Mouse (Mus musculus) forebrain, postnatal 0 days (tissue): Measurements from ENCODE around the gene Ddx55. TPM values are rescaled to one million over a fixed set of nuclear protein-coding genes. Genes with fewer than 3 reads are reported as not detected.

ENCODE experiments used
- ATAC-seq: fragments of 200-750 bp; cut with Nextera tagmentation; 2 replicates; pipeline ENCODE4 v1.8.0; 2017; ENCODE audit warnings: mild to moderate bottlenecking, moderate library complexity
- DNase-seq: peaks from one replicate; pipeline ENCODE4 v3.0.0-alpha.2; 2015
- H3K27ac ChIP-seq: fragments of 300-500 bp; sonication (generic); 2 replicates; pipeline ENCODE4 v1.5.1; 2014; ENCODE audit warnings: low read depth, mild to moderate bottlenecking, antibody characterized with exemption, low read length, moderate library complexity, mixed read lengths
- H3K27me3 ChIP-seq: fragments of 300-500 bp; sonication (generic); 2 replicates; pipeline ENCODE4 v1.6.1; 2014; ENCODE audit warnings: mild to moderate bottlenecking, low read length, mixed read lengths; ENCODE audit not compliant: insufficient read depth
- H3K36me3 ChIP-seq: fragments of 300-500 bp; sonication (generic); 2 replicates; pipeline ENCODE4 v1.6.1; 2014; ENCODE audit warnings: mild to moderate bottlenecking, moderate library complexity; ENCODE audit not compliant: insufficient read depth
- H3K4me1 ChIP-seq: fragments of 300-500 bp; sonication (generic); 2 replicates; pipeline ENCODE4 v1.6.1; 2014; ENCODE audit warnings: antibody characterized with exemption; ENCODE audit not compliant: insufficient read depth
- H3K4me2 ChIP-seq: fragments of 300-500 bp; sonication (generic); 2 replicates; pipeline ENCODE4 v1.6.1; 2014; ENCODE audit warnings: low read depth, mild to moderate bottlenecking, moderate library complexity
- H3K4me3 ChIP-seq: fragments of 300-500 bp; sonication (generic); 2 replicates; pipeline ENCODE4 v1.5.1; 2014; ENCODE audit warnings: low read depth, low read length, mixed read lengths
- H3K9ac ChIP-seq: fragments of 300-500 bp; sonication (generic); 2 replicates; pipeline ENCODE4 v1.6.1; 2014; ENCODE audit warnings: mild to moderate bottlenecking
- H3K9me3 ChIP-seq: fragments of 300-500 bp; sonication (generic); 2 replicates; pipeline ENCODE4 v1.6.1; 2016; ENCODE audit warnings: low read length
- CTCF ChIP-seq: sonication (generic); IDR thresholded peaks from 2 replicates; pipeline ENCODE4 v1.5.1; 2016; ENCODE audit warnings: antibody characterized with exemption, control low read depth, low read depth
- WGBS: fragments of 180-500 bp; shearing (Covaris S2); extraction: QIAGEN DNeasy Blood & Tissue Kit; methylation state at CpG from one replicate; pipeline ENCODE4 v1.1.7; 2014; 5-methylcytosine and 5-hydroxymethylcytosine counted together
- polyA plus RNA-seq: library from polyadenylated mRNA; unstranded; fragments of >200 nt; fragmentation: Nextera tagmentation; extraction: Ambion mirVana; gene quantifications from 2 replicates; pipeline ENCODE4 v1.2.1, GENCODE M21; 2015
- total RNA-seq: library from RNA; depleted of rRNA; stranded (reverse); fragments of >200 nt; gene quantifications from 2 replicates; pipeline ENCODE4 v1.2.3, GENCODE M21; 2014

Ddx55 gene
- total and polyA plus RNA-seq, 2 experiments from 2014 or later: 20.1 to 24.0 TPM

DNA sequence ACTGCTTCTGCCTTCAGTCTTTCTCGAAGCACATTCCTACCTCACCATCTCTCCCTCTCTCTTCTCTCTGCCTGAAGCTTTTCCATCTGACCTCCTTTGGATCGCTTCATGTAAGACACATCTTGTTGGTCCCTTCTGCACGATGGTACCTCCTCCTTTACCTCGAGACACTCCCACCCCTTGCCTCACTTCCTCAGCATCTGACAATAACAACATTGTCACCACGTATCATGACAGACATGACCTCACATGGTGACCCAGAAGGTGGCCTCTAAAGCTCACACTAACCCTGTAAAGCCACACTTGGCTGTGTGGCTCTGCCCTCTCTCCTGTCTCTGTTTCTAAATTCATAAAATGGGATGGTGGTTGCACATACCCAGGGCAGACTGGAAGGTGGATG lies 36.9 kb upstream of the Ddx55 start:
- no peaks in the 10 kb centered on the region for H3K27me3 ChIP-seq
- no peak for ATAC-seq
- 93% methylated on average over 5 of the region's 5 CpGs for WGBS
- no peaks in the 10 kb centered on the region for H3K4me1 ChIP-seq
- peaks cover 8% of the 10 kb centered on the region for H3K36me3 ChIP-seq
- TF ChIP-seq CTCF: no peak
- H3K9me3 ChIP-seq: no peaks in the 10 kb centered on the region
- DNase-seq: no peak
- no peak overlapping the region for H3K27ac ChIP-seq
- H3K4me3 ChIP-seq: no peak overlapping the region
- no peak overlapping the region for H3K9ac ChIP-seq
- no peak overlapping the region for H3K4me2 ChIP-seq

DNA sequence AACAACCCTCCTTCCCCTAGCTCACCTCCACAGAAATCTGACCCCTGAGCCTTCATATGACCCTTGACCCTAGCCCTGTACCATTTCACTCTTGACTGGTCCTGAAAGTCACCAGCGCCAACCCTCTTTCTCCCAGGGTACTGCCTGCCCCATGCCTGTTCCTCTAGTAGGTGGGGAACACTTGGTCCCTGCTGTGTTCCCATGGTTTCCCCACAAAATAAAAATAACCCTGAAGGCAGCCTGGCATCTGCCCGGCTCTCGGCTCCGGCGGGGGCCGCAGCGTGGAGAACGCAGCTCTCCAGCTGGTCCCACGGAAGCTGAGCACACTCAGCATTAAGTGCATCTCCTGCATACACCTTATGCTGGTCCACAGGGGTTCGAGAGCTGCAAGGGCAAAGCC lies 34.0 kb upstream of the Ddx55 start:
- Histone ChIP-seq H3K9ac (no peak overlapping the region), H3K4me1 (no peaks in the 10 kb centered on the region), H3K4me3 (no peak overlapping the region), H3K27ac (no peak overlapping the region), H3K9me3 (no peaks in the 10 kb centered on the region), H3K27me3 (no peaks in the 10 kb centered on the region), H3K36me3 (peaks cover 2% of the 10 kb centered on the region), H3K4me2 (no peak overlapping the region)
- ATAC-seq: no peak
- DNase-seq: no peak
- TF ChIP-seq CTCF: no peak
- 73% methylated on average over 10 of the region's 10 CpGs for WGBS

DNA sequence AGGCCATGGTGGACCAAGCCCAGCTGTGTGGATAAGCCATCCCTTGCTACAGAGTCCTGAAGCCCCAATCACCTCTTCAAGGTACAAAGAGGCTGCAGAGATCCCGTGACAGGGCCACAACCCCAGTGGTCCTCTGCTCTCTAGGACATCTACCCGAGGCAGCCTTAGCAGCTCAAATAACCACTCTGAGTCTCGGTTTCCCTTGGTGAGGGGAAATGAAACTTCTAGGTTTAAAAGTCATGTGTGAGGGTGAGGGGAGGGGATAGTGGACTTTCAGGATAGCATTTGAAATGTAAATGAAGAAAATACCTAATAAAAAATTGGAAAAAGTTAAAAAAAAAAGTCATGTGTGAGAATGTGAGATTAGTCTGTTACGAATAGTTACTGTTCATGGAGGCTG lies 31.1 kb upstream of the Ddx55 start:
- Histone ChIP-seq H3K27ac (no peak overlapping the region), H3K36me3 (no peaks in the 10 kb centered on the region; the same call in 1 of the 2 replicates), H3K27me3 (no peaks in the 10 kb centered on the region), H3K4me1 (no peaks in the 10 kb centered on the region), H3K9me3 (no peaks in the 10 kb centered on the region), H3K4me2 (no peak overlapping the region), H3K4me3 (no peak overlapping the region), H3K9ac (no peak overlapping the region)
- ATAC-seq (no peak), DNase-seq (no peak)
- TF ChIP-seq CTCF: no peak
- WGBS: 91% methylated on average over 4 of the region's 4 CpGs

DNA sequence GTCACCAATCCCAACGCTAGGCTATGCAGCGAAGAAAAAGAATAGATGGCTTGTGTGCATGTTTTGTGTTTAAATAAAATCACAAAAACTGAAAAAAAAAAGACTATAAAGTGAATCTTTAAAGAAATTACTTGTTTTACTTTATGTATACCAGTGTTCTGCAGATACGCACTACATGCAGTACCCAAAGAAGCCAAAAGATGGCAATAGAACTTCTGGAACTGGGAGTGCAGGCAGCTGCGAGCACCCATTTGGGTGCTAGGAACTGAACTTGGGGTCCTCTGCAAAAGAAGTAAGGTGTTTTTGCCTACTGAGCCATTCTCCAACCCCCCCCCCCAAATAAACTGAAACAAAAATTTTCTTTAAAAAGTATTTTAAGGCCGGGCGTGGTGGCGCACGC lies 29.6 kb upstream of the Ddx55 start:
- Histone ChIP-seq H3K4me3 (no peak overlapping the region), H3K9ac (no peak overlapping the region), H3K4me1 (no peaks in the 10 kb centered on the region), H3K4me2 (no peak overlapping the region), H3K36me3 (no peaks in the 10 kb centered on the region; the same call in 1 of the 2 replicates), H3K9me3 (no peaks in the 10 kb centered on the region), H3K27me3 (no peaks in the 10 kb centered on the region), H3K27ac (no peak overlapping the region)
- peak; percentile 36 for TF ChIP-seq CTCF
- WGBS: 92% methylated on average over 8 of the region's 8 CpGs
- no peak for ATAC-seq
- DNase-seq: no peak

DNA sequence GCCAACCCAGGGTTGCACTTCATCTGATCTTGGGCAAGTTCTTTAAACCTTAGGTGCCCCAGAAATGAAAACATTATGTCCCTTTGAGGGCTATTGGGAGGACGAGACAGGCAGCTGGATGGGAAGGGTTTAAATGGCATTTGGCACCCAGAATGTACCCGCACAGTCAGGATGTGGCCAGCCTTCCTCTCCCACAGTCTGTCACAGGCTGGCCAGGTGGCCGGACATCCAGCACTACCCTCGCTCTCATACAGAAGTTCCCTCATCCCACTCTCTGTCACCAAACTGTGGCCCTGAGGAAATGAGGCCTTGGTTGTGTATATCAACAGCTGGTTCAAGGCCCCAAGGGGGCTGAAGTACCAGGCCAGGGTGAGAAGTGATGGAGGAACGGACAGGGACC lies 27.7 kb upstream of the Ddx55 start:
- no peak for ATAC-seq
- Histone ChIP-seq H3K27ac (no peak overlapping the region), H3K9ac (no peak overlapping the region), H3K4me3 (no peak overlapping the region), H3K4me1 (peaks cover 5% of the 10 kb centered on the region), H3K4me2 (no peak overlapping the region), H3K27me3 (no peaks in the 10 kb centered on the region), H3K9me3 (no peaks in the 10 kb centered on the region), H3K36me3 (no peaks in the 10 kb centered on the region; the same call in 1 of the 2 replicates)
- no peak for DNase-seq
- WGBS: 96% methylated on average over 5 of the region's 5 CpGs
- TF ChIP-seq CTCF: no peak

DNA sequence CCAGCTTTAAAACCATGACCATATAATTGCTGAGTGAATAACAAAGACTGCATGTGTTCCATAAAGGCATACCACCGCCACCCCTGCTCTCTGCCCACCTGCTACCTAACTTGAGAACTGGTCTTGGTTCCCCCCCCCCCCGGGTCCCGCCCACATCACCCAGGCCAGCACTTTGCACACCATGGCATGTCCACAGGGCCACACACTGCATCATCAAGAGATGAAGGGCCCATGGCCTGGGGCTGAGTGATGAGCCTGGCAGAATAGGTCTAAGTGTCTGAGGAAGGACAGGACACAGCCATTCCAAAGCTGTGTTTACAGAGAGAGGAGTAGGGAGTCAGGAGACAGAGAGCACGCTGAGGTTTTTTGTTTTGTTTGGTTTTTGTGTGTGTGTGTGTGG lies 24.3 kb upstream of the Ddx55 start:
- no peak overlapping the region for H3K9ac ChIP-seq
- no peak for TF ChIP-seq CTCF
- no peak overlapping the region; the same call in 1 of the 2 replicates for H3K4me2 ChIP-seq
- no peaks in the 10 kb centered on the region for H3K36me3 ChIP-seq
- ATAC-seq (no peak), DNase-seq (no peak)
- H3K27me3 ChIP-seq: no peaks in the 10 kb centered on the region
- H3K4me3 ChIP-seq: no peak overlapping the region
- no peak overlapping the region for H3K27ac ChIP-seq
- no peaks in the 10 kb centered on the region for H3K9me3 ChIP-seq
- WGBS: 72% methylated on average over 4 of the region's 4 CpGs
- H3K4me1 ChIP-seq: peaks cover 11% of the 10 kb centered on the region

DNA sequence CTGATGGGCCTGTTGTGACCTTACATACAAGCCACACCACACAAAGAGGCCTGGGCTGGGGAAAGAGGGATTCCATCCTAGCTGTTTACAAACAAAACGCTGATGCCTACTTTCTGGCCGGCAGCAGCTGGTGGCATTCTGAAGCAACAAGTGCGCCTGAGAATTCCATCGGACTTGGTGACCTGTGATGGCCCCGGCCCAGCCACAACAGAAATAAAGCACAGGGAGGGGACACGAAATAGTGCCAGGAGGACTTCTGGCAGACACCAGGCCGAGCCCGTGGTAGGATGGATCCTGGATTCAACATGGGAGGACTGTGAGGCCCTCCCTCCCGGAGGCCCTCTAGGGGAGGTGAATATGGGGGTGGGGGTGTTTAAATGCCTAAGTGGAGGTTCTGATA lies 23.9 kb upstream of the Ddx55 start:
- Histone ChIP-seq H3K4me3 (no peak overlapping the region), H3K9ac (no peak overlapping the region), H3K4me2 (peak overlapping the region; percentile 78), H3K27ac (no peak overlapping the region), H3K9me3 (no peaks in the 10 kb centered on the region), H3K4me1 (peaks cover 11% of the 10 kb centered on the region), H3K27me3 (no peaks in the 10 kb centered on the region), H3K36me3 (no peaks in the 10 kb centered on the region)
- TF ChIP-seq CTCF: no peak
- 34% methylated on average over 9 of the region's 9 CpGs for WGBS
- no peak for ATAC-seq
- no peak for DNase-seq

DNA sequence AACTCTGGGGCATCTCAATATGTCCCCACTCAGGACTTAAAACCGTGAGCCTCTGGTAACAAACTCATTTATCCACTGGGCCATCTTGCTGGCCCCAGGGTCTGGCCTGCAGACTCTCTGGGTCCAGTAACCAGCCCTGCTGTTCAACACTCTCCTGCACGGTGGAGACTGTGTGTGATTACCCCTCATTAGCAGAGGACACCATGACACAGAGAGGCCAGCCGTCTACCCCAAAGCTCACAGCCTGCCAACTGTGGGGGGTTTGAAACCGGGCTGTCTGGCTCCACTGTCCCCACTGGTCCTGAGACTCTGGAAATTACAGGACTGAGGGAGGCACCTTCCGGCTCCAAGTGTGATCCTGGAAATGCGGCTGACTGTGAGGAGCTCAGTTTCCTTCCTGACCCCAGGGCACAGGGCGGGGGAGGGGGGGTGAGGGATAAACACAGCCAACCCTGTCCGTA lies 23.4 kb upstream of the Ddx55 start:
- 38% methylated on average over 8 of the region's 8 CpGs for WGBS
- DNase-seq (no peak), ATAC-seq (no peak)
- Histone ChIP-seq H3K4me1 (peaks cover 11% of the 10 kb centered on the region), H3K9ac (no peak overlapping the region), H3K9me3 (no peaks in the 10 kb centered on the region), H3K27ac (no peak overlapping the region), H3K36me3 (no peaks in the 10 kb centered on the region), H3K27me3 (no peaks in the 10 kb centered on the region), H3K4me3 (no peak overlapping the region), H3K4me2 (peak overlapping the region; percentile 78)
- TF ChIP-seq CTCF: no peak
